Mouse (Mus musculus): Measurements from ENCODE around the gene Ppp4r2. TPM values are rescaled to one million over a fixed set of nuclear protein-coding genes. Genes with fewer than 3 reads are reported as not detected.
A peak's percentile ranks its signal among the peaks of the same experiment; 100 is the strongest.

Ppp4r2 gene
- 12.1 and 13.8 TPM in 2 replicates for polyA plus RNA-seq (2015; fragmentation: Nextera tagmentation; extraction: Ambion mirVana)

- Histone ChIP-seq H3K4me1 (replicated peaks; ENCODE audit: control insufficient read depth, insufficient read depth, low read length) (peaks cover 10% of the 10 kb centered on the region), H3K9me3 (ENCODE audit: control insufficient read depth, low read length) (no peaks in the 10 kb centered on the region), H3K27ac (ENCODE audit: low read length) (peak within 1 kb of the TSS; percentile 79), H3K4me2 (ENCODE audit: low read depth, low read length) (peak within 1 kb of the TSS; percentile 60), H3K27me3 (ENCODE audit: control insufficient read depth, insufficient read depth, low read depth, low read length) (no peaks in the 10 kb centered on the region), H3K4me3 (ENCODE audit: low read length) (peak within 1 kb of the TSS; percentile 87), H3K36me3 (ENCODE audit: control insufficient read depth, insufficient read depth, low read length) (peaks cover 11% of the 10 kb centered on the region), H3K9ac (ENCODE audit: low read length) (peak within 1 kb of the TSS; percentile 89)
- ATAC-seq (ENCODE audit: low read depth): peak; percentile 96
- under 1% methylated on average over 40 of the region's 50 CpGs for WGBS
Observed at GRCm38 (mm10) chr6:100833355-100833754, at the start of gene Ppp4r2. Gene Ppp4r2, plus strand, starts transcription at chr6:100833622.

GRCm38 (mm10) chr6:100787726-100788125 is 45.7 kb upstream of the Ppp4r2 start:
- no peak overlapping the region for H3K9ac ChIP-seq (ENCODE audit: low read length)
- H3K27ac ChIP-seq (ENCODE audit: low read length): no peak overlapping the region
- H3K4me1 ChIP-seq (replicated peaks; ENCODE audit: control insufficient read depth, insufficient read depth, low read length): no peaks in the 10 kb centered on the region
- H3K4me3 ChIP-seq (ENCODE audit: low read length): no peak overlapping the region
- no peaks in the 10 kb centered on the region for H3K27me3 ChIP-seq (ENCODE audit: control insufficient read depth, insufficient read depth, low read depth, low read length)
- no peaks in the 10 kb centered on the region for H3K36me3 ChIP-seq (ENCODE audit: control insufficient read depth, insufficient read depth, low read length)
- no peaks in the 10 kb centered on the region for H3K9me3 ChIP-seq (ENCODE audit: control insufficient read depth, low read length)
- no peak overlapping the region for H3K4me2 ChIP-seq (ENCODE audit: low read depth, low read length)
- 95% methylated on average over 1 of the region's 1 CpGs for WGBS
- ATAC-seq (ENCODE audit: low read depth): no peak

GRCm38 (mm10) chr6:100789161-100789560 is 44.3 kb upstream of the Ppp4r2 start:
- Histone ChIP-seq H3K27me3 (ENCODE audit: control insufficient read depth, insufficient read depth, low read depth, low read length) (no peaks in the 10 kb centered on the region), H3K36me3 (ENCODE audit: control insufficient read depth, insufficient read depth, low read length) (no peaks in the 10 kb centered on the region), H3K27ac (ENCODE audit: low read length) (no peak overlapping the region), H3K9me3 (ENCODE audit: control insufficient read depth, low read length) (no peaks in the 10 kb centered on the region), H3K4me2 (ENCODE audit: low read depth, low read length) (no peak overlapping the region), H3K9ac (ENCODE audit: low read length) (no peak overlapping the region), H3K4me3 (ENCODE audit: low read length) (no peak overlapping the region), H3K4me1 (replicated peaks; ENCODE audit: control insufficient read depth, insufficient read depth, low read length) (no peaks in the 10 kb centered on the region)
- ATAC-seq (ENCODE audit: low read depth): no peak
- 80% methylated on average over 1 of the region's 1 CpGs for whole genome bisulfite sequencing

- no peak for ATAC-seq (ENCODE audit: low read depth)
- Histone ChIP-seq H3K4me1 (replicated peaks; ENCODE audit: control insufficient read depth, insufficient read depth, low read length) (no peaks in the 10 kb centered on the region), H3K4me3 (ENCODE audit: low read length) (no peak overlapping the region), H3K27me3 (ENCODE audit: control insufficient read depth, insufficient read depth, low read depth, low read length) (no peaks in the 10 kb centered on the region), H3K36me3 (ENCODE audit: control insufficient read depth, insufficient read depth, low read length) (no peaks in the 10 kb centered on the region), H3K9ac (ENCODE audit: low read length) (no peak overlapping the region), H3K27ac (ENCODE audit: low read length) (no peak overlapping the region), H3K9me3 (ENCODE audit: control insufficient read depth, low read length) (no peaks in the 10 kb centered on the region), H3K4me2 (ENCODE audit: low read depth, low read length) (no peak overlapping the region)
- WGBS: 65% methylated on average over 3 of the region's 3 CpGs
Observed at GRCm38 (mm10) chr6:100792055-100792659, 41.3 kb upstream of the Ppp4r2 start.

- H3K27me3 ChIP-seq (ENCODE audit: control insufficient read depth, insufficient read depth, low read depth, low read length): no peaks in the 10 kb centered on the region
- no peaks in the 10 kb centered on the region for H3K4me1 ChIP-seq (replicated peaks; ENCODE audit: control insufficient read depth, insufficient read depth, low read length)
- no peak overlapping the region for H3K9ac ChIP-seq (ENCODE audit: low read length)
- 52% methylated on average over 14 of the region's 14 CpGs for WGBS
- H3K4me2 ChIP-seq (ENCODE audit: low read depth, low read length): 0 out of 2 replicates have a peak overlapping the region, but pooled peaks have one; percentile 9
- no peak overlapping the region for H3K27ac ChIP-seq (ENCODE audit: low read length)
- H3K36me3 ChIP-seq (ENCODE audit: control insufficient read depth, insufficient read depth, low read length): no peaks in the 10 kb centered on the region
- H3K4me3 ChIP-seq (ENCODE audit: low read length): no peak overlapping the region
- ATAC-seq (ENCODE audit: low read depth): peak; percentile 51; the same call in 1 of the 2 replicates
- no peaks in the 10 kb centered on the region for H3K9me3 ChIP-seq (ENCODE audit: control insufficient read depth, low read length)
Observed at GRCm38 (mm10) chr6:100792973-100793769, 40.3 kb upstream of the Ppp4r2 start.

- H3K9ac ChIP-seq (ENCODE audit: low read length): no peak overlapping the region
- no peak for ATAC-seq (ENCODE audit: low read depth)
- H3K9me3 ChIP-seq (ENCODE audit: control insufficient read depth, low read length): no peaks in the 10 kb centered on the region
- no peak overlapping the region for H3K4me3 ChIP-seq (ENCODE audit: low read length)
- H3K4me1 ChIP-seq (replicated peaks; ENCODE audit: control insufficient read depth, insufficient read depth, low read length): no peaks in the 10 kb centered on the region
- H3K4me2 ChIP-seq (ENCODE audit: low read depth, low read length): no peak overlapping the region
- no peak overlapping the region for H3K27ac ChIP-seq (ENCODE audit: low read length)
- no peaks in the 10 kb centered on the region for H3K36me3 ChIP-seq (ENCODE audit: control insufficient read depth, insufficient read depth, low read length)
- WGBS: 32% methylated on average over 6 of the region's 6 CpGs
- no peaks in the 10 kb centered on the region for H3K27me3 ChIP-seq (ENCODE audit: control insufficient read depth, insufficient read depth, low read depth, low read length)
Observed at GRCm38 (mm10) chr6:100795797-100796196, 37.6 kb upstream of the Ppp4r2 start.

DNA sequence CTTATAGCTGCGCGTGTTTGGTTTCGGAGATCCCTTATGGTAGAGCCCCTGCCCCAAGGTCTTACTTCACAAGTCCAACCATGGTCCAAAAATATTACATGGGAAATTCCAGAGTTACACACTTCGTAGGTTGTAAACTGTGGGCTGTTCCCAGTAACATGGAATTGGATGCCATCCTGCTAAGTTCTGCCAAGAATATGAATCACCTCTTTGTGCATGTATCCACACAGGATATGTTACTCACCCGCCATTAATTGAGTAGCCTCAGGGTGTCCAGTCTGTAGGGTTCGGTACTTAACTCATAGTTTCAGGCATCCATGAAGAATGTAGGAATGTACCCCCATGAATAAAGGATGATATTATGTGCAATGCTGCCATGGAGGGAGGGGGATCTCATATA is 34.1 kb upstream of the Ppp4r2 start:
- no peak for ATAC-seq (ENCODE audit: low read depth)
- H3K36me3 ChIP-seq (ENCODE audit: control insufficient read depth, insufficient read depth, low read length): no peaks in the 10 kb centered on the region
- H3K9me3 ChIP-seq (ENCODE audit: control insufficient read depth, low read length): no peaks in the 10 kb centered on the region
- H3K9ac ChIP-seq (ENCODE audit: low read length): no peak overlapping the region
- H3K4me2 ChIP-seq (ENCODE audit: low read depth, low read length): no peak overlapping the region
- WGBS: 88% methylated on average over 6 of the region's 6 CpGs
- H3K4me1 ChIP-seq (replicated peaks; ENCODE audit: control insufficient read depth, insufficient read depth, low read length): no peaks in the 10 kb centered on the region
- H3K4me3 ChIP-seq (ENCODE audit: low read length): no peak overlapping the region
- H3K27ac ChIP-seq (ENCODE audit: low read length): no peak overlapping the region
- H3K27me3 ChIP-seq (ENCODE audit: control insufficient read depth, insufficient read depth, low read depth, low read length): no peaks in the 10 kb centered on the region

- no peak overlapping the region for H3K27ac ChIP-seq (ENCODE audit: low read length)
Observed at GRCm38 (mm10) chr6:100799766-100800165, 33.7 kb upstream of the Ppp4r2 start.

GRCm38 (mm10) chr6:100800497-100800955 is 32.9 kb upstream of the Ppp4r2 start:
- H3K27ac ChIP-seq (ENCODE audit: low read length): no peak overlapping the region
- no peaks in the 10 kb centered on the region for H3K36me3 ChIP-seq (ENCODE audit: control insufficient read depth, insufficient read depth, low read length)
- H3K4me2 ChIP-seq (ENCODE audit: low read depth, low read length): no peak overlapping the region
- WGBS: 30% methylated on average over 10 of the region's 10 CpGs
- peak; percentile 35; the same call in 1 of the 2 replicates for ATAC-seq (ENCODE audit: low read depth)
- H3K4me3 ChIP-seq (ENCODE audit: low read length): no peak overlapping the region
- H3K9me3 ChIP-seq (ENCODE audit: control insufficient read depth, low read length): no peaks in the 10 kb centered on the region
- no peaks in the 10 kb centered on the region for H3K27me3 ChIP-seq (ENCODE audit: control insufficient read depth, insufficient read depth, low read depth, low read length)
- no peak overlapping the region for H3K9ac ChIP-seq (ENCODE audit: low read length)
- no peaks in the 10 kb centered on the region for H3K4me1 ChIP-seq (replicated peaks; ENCODE audit: control insufficient read depth, insufficient read depth, low read length)

More at GRCm38 (mm10) chr6:100799766-100800165, 33.7 kb upstream of the Ppp4r2 start:
- 88% methylated on average over 4 of the region's 4 CpGs for WGBS
- Histone ChIP-seq H3K36me3 (ENCODE audit: control insufficient read depth, insufficient read depth, low read length) (no peaks in the 10 kb centered on the region), H3K4me1 (replicated peaks; ENCODE audit: control insufficient read depth, insufficient read depth, low read length) (no peaks in the 10 kb centered on the region), H3K9ac (ENCODE audit: low read length) (no peak overlapping the region), H3K9me3 (ENCODE audit: control insufficient read depth, low read length) (no peaks in the 10 kb centered on the region), H3K27me3 (ENCODE audit: control insufficient read depth, insufficient read depth, low read depth, low read length) (no peaks in the 10 kb centered on the region), H3K4me2 (ENCODE audit: low read depth, low read length) (no peak overlapping the region), H3K4me3 (ENCODE audit: low read length) (no peak overlapping the region)
- ATAC-seq (ENCODE audit: low read depth): no peak

Measured in lung, embryonic 16.5 days (tissue).